Mouse (Mus musculus): ENCODE data around the gene Tmem200a. TPM values are rescaled to one million over a fixed set of nuclear protein-coding genes. Genes with fewer than 3 reads are reported as not detected.

Gene Tmem200a
- total RNA-seq, 2 experiments from 2014 or later, result 13.5 to 18.4 TPM

GRCm38 (mm10) chr10:25884512-25884911 is 194.3 kb downstream of the Tmem200a start:
- no peak for DNase-seq

GRCm38 (mm10) chr10:25877731-25878130 is 201.1 kb downstream of the Tmem200a start:
- DNase-seq, result no peak

- DNase-seq, result no peak
These were observed 202.0 kb downstream of the Tmem200a start for GRCm38 (mm10) chr10:25876809-25877208.

GRCm38 (mm10) chr10:25868739-25869138 is 210.1 kb downstream of the Tmem200a start:
- no peak for DNase-seq

Other genes starting within 250 kb of the Tmem200a start
- gene Gm9767, start 797 bp downstream of the Tmem200a start, total RNA-seq (2021), result not detected
- not detected for gene Samd3, start 150.7 kb upstream of the Tmem200a start, total RNA-seq (2021)

Data from adrenal gland, postnatal 10 days (tissue).